Mouse (Mus musculus) right cerebral cortex, postnatal 36 days (tissue): ENCODE data around the gene Krtap9-3.

Experiments
- DNase-seq, 2 experiments: peaks; one replicate each; pipeline ENCODE4 v3.0.0; 2022; ENCODE audit warnings: low spot score in 2 of 2, mixed read lengths in 1 of 2

Krtap9-3 gene

GRCm38 (mm10) chr11:99573164-99573563 is 24.7 kb downstream of the Krtap9-3 start:
- no peak for DNase-seq

- no peak for DNase-seq
These were observed 31.4 kb downstream of the Krtap9-3 start, which contains the start of gene Krtap3-1 for GRCm38 (mm10) chr11:99566530-99566929. TSS of gene Krtap3-1 (minus strand) at chr11:99566630.

- no peak for DNase-seq
These were observed 35.3 kb downstream of the Krtap9-3 start for GRCm38 (mm10) chr11:99562580-99562979.

- DNase-seq, result no peak
These were observed 38.5 kb downstream of the Krtap9-3 start, which contains the start of gene Gm11939 for GRCm38 (mm10) chr11:99559366-99559765. TSS of gene Gm11939 (minus strand) at chr11:99559466.

GRCm38 (mm10) chr11:99557976-99558745 is 39.7 kb downstream of the Krtap9-3 start:
- peak in 1 of 2 experiments; percentile 9 for DNase-seq

- no peak for DNase-seq
These were observed 41.2 kb downstream of the Krtap9-3 start, which contains the start of gene Krtap3-2 for GRCm38 (mm10) chr11:99556753-99557152. TSS of gene Krtap3-2 (minus strand) at chr11:99556853.

DNA sequence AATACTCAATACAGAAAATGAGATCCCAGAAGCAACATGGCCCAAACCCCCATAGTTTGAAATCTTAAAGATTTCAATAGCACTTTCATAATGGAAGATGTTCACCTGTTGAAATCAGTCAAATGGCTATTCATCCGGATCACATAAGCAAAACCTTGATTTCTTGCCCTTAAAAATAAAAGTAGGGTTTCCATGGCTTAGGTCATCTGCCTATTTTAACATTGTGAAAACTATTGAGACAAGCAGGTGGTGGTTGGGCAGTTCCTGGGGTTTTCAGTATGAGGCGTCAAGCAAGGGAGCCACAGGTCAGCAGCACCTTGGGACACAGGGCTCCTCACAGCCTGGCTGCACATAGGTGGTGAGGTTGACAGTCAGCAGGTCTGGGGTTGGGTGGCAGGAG is 41.7 kb downstream of the Krtap9-3 start:
- DNase-seq, result no peak

GRCm38 (mm10) chr11:99550765-99551164 is 47.1 kb downstream of the Krtap9-3 start, which contains the start of gene Krtap3-3:
TSS of gene Krtap3-3 (minus strand) at chr11:99550865.
- no peak for DNase-seq

DNA sequence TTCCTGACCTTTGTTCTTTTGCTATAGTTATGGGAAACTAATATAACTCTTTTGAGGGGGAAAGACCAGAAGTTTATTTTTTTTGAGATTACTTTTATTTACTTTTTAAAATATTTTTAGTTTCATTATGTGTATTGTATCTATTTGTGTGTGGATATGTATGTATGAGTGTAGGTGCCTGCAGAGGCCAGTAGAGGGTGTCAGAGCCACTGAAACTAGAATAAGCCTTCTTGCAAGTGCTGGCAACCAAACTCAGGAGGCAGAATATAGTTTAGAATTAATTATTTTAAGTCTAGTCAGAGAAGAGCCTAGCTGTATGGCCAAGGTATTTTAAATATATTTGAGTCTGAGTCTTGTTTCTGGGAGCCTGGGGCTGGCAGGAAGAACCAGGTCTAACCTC is 50.0 kb downstream of the Krtap9-3 start:
- no peak for DNase-seq
